Mouse (Mus musculus) intestine, embryonic 14.5 days (tissue): ENCODE data around the gene Lnx1. TPM values are rescaled to one million over a fixed set of nuclear protein-coding genes. Genes with fewer than 3 reads are reported as not detected.

Experiments used
- ATAC-seq: fragments of 200-750 bp; cut with Nextera tagmentation; replicated peaks from 2 replicates; pipeline ENCODE4 v1.8.0; 2017; ENCODE audit warnings: low read depth, moderate number of reproducible peaks, moderate TSS enrichment, moderate library complexity; ENCODE audit not compliant: low FRiP score, low TSS enrichment
- DNase-seq: peaks from one replicate; pipeline ENCODE4 v3.0.0-alpha.2; 2018; ENCODE audit warnings: low spot score
- H3K27ac ChIP-seq: fragments of 300-500 bp; sonication (generic); 2 replicates; pipeline ENCODE4 v1.5.1; 2014; ENCODE audit warnings: low read depth, mild to moderate bottlenecking, control low read depth
- H3K27me3 ChIP-seq: fragments of 300-500 bp; sonication (generic); replicated peaks from 2 replicates; pipeline ENCODE4 v1.6.1; 2014; ENCODE audit warnings: low read length, control low read depth; ENCODE audit not compliant: control insufficient read depth, insufficient read depth
- H3K36me3 ChIP-seq: fragments of 300-500 bp; sonication (generic); 2 replicates; pipeline ENCODE4 v1.6.1; 2014; ENCODE audit warnings: low read length, control low read depth; ENCODE audit not compliant: control insufficient read depth, insufficient read depth
- H3K4me1 ChIP-seq: fragments of 300-500 bp; sonication (generic); replicated peaks from 2 replicates; pipeline ENCODE4 v1.6.1; 2014; ENCODE audit warnings: low read length, control low read depth, mixed read lengths; ENCODE audit not compliant: control insufficient read depth, insufficient read depth
- H3K4me2 ChIP-seq: fragments of 300-500 bp; sonication (generic); 2 replicates; pipeline ENCODE4 v1.6.1; 2014; ENCODE audit warnings: low read length
- H3K4me3 ChIP-seq: fragments of 300-500 bp; sonication (generic); 2 replicates; pipeline ENCODE4 v1.5.1; 2014; ENCODE audit warnings: low read depth, low read length, control low read depth, mixed read lengths
- H3K9ac ChIP-seq: fragments of 300-500 bp; sonication (generic); 2 replicates; pipeline ENCODE4 v1.6.1; 2014; ENCODE audit warnings: mild to moderate bottlenecking, low read length
- H3K9me3 ChIP-seq: fragments of 300-500 bp; sonication (generic); 2 replicates; pipeline ENCODE4 v1.6.1; 2016; ENCODE audit warnings: low read length, control low read depth; ENCODE audit not compliant: control insufficient read depth
- WGBS: fragments of 180-500 bp; shearing (Covaris S2); extraction: QIAGEN DNeasy Blood & Tissue Kit; methylation state at CpG from one replicate; pipeline ENCODE4 v1.1.7; 2014; 5-methylcytosine and 5-hydroxymethylcytosine counted together
- polyA plus RNA-seq: library from polyadenylated mRNA; unstranded; fragments of >200 nt; fragmentation: Nextera tagmentation; extraction: Ambion mirVana; gene quantifications from 2 replicates; pipeline ENCODE4 v1.2.1, GENCODE M21; 2014

Gene Lnx1
- polyA plus RNA-seq, 1 experiment from 2014 or later = 5.2 TPM

DNA sequence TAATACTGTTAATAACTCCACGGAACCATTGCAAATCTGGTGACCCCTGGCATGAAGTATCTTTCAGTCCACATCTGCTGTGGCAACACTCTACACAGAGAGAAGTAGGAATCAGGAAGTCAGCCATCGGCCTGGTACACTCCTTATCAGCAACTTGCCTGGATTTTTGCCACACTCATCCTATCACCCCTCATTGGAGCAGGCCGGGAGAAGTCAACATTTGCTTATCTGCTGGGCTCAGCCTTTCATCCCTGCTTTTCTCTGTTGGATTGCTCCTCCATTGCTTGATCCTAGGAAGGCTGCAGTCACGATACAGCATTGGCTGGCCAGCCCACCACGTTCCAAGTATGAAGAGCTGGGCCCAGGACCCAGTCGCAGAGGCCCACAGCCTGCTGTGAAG, 26.9 kb upstream of the Lnx1 start:
- WGBS = 66% methylated on average over 6 of the region's 6 CpGs
- Histone ChIP-seq H3K27me3 (no peaks in the 10 kb centered on the region), H3K27ac (no peak overlapping the region), H3K9ac (no peak overlapping the region), H3K4me3 (no peak overlapping the region), H3K9me3 (0 out of 2 replicates have a peak, but pooled peaks cover 3% of the 10 kb centered on the region), H3K36me3 (no peaks in the 10 kb centered on the region), H3K4me2 (no peak overlapping the region), H3K4me1 (peaks cover 8% of the 10 kb centered on the region; the same call in 1 of the 2 replicates)
- DNase-seq = no peak
- ATAC-seq = no peak

DNA sequence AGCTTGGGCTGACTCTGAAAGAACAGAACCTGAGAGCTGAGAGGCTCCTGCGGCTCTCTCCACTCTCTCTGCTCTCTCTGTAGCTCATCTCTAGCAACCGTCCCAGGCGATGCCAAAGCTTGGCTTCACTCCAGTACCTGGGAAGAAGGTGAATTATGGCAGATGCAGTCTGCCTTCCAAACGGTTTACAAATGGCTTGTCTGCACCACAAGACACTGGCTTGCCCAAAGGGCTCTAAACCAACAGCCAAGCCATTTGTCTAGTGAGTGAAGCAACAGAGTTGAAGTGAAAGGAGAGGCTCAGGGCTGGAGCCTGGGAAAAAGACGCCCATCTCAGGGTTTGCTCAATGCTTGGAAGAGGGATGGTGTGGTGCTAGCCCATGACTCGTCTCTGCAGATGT, 25.5 kb upstream of the Lnx1 start:
- DNase-seq (no peak), ATAC-seq (no peak)
- Histone ChIP-seq H3K4me1 (peaks cover 8% of the 10 kb centered on the region; the same call in 1 of the 2 replicates), H3K27me3 (no peaks in the 10 kb centered on the region), H3K4me2 (no peak overlapping the region), H3K36me3 (no peaks in the 10 kb centered on the region), H3K27ac (no peak overlapping the region), H3K9ac (no peak overlapping the region), H3K4me3 (no peak overlapping the region), H3K9me3 (0 out of 2 replicates have a peak, but pooled peaks cover 6% of the 10 kb centered on the region)
- WGBS = 47% methylated on average over 6 of the region's 6 CpGs

- Histone ChIP-seq H3K9me3 (0 out of 2 replicates have a peak, but pooled peaks cover 6% of the 10 kb centered on the region), H3K9ac (no peak overlapping the region), H3K4me1 (peaks cover 8% of the 10 kb centered on the region; the same call in 1 of the 2 replicates), H3K4me2 (no peak overlapping the region), H3K27me3 (no peaks in the 10 kb centered on the region), H3K36me3 (no peaks in the 10 kb centered on the region), H3K27ac (no peak overlapping the region), H3K4me3 (no peak overlapping the region)
- DNase-seq (no peak), ATAC-seq (no peak)
- 85% methylated on average over 8 of the region's 8 CpGs for WGBS
Measured at GRCm38 (mm10) chr5:74727319-74727718, 24.6 kb upstream of the Lnx1 start.

GRCm38 (mm10) chr5:74725541-74725940, 22.8 kb upstream of the Lnx1 start:
- ATAC-seq = no peak
- H3K27ac ChIP-seq = no peak overlapping the region

GRCm38 (mm10) chr5:74721816-74722215, 19.1 kb upstream of the Lnx1 start:
- Histone ChIP-seq H3K9me3 (0 out of 2 replicates have a peak, but pooled peaks cover 6% of the 10 kb centered on the region), H3K27me3 (no peaks in the 10 kb centered on the region), H3K27ac (no peak overlapping the region), H3K4me2 (no peak overlapping the region), H3K4me1 (peaks cover under 1% of the 10 kb centered on the region; the same call in 1 of the 2 replicates), H3K36me3 (no peaks in the 10 kb centered on the region), H3K4me3 (no peak overlapping the region), H3K9ac (no peak overlapping the region)
- DNase-seq (no peak), ATAC-seq (no peak)
- WGBS = 68% methylated on average over 3 of the region's 3 CpGs

More at GRCm38 (mm10) chr5:74725541-74725940, 22.8 kb upstream of the Lnx1 start:
- H3K36me3 ChIP-seq = no peaks in the 10 kb centered on the region
- H3K4me2 ChIP-seq = no peak overlapping the region
- H3K27me3 ChIP-seq = no peaks in the 10 kb centered on the region
- peaks cover 8% of the 10 kb centered on the region; the same call in 1 of the 2 replicates for H3K4me1 ChIP-seq
- no peak overlapping the region for H3K9ac ChIP-seq
- 0 out of 2 replicates have a peak, but pooled peaks cover 6% of the 10 kb centered on the region for H3K9me3 ChIP-seq
- 75% methylated on average over 4 of the region's 4 CpGs for WGBS
- no peak overlapping the region for H3K4me3 ChIP-seq
- DNase-seq = no peak

- Histone ChIP-seq H3K4me2 (no peak overlapping the region), H3K27me3 (no peaks in the 10 kb centered on the region), H3K4me1 (peaks cover 9% of the 10 kb centered on the region), H3K9ac (no peak overlapping the region), H3K27ac (no peak overlapping the region), H3K9me3 (0 out of 2 replicates have a peak, but pooled peaks cover 6% of the 10 kb centered on the region), H3K36me3 (no peaks in the 10 kb centered on the region), H3K4me3 (no peak overlapping the region)
- no peak for ATAC-seq
- no peak for DNase-seq
- WGBS = 72% methylated on average over 9 of the region's 9 CpGs
Measured at GRCm38 (mm10) chr5:74720661-74721060, 17.9 kb upstream of the Lnx1 start.

DNA sequence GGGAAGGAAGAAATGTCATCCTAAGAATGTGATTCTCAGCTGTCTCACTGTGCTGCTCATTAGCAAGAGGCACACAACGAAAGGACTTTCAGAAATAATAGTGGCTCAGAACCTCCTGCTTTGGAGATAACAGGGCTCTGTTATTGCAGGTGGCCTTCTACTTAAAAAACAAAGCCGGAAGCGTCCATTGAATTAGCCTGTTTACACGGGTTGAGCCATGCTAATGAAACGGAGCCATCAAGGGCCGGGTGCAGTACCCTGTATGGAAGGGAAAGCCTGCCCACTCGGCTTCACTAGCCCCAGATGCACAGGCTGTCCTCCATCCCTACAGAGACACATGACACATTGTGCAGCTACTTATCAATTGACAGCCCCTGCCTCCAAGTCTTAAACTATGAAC, 13.5 kb upstream of the Lnx1 start:
- WGBS = 20% methylated on average over 7 of the region's 7 CpGs
- Histone ChIP-seq H3K27me3 (no peaks in the 10 kb centered on the region), H3K4me2 (no peak overlapping the region), H3K4me3 (no peak overlapping the region), H3K9me3 (no peaks in the 10 kb centered on the region), H3K9ac (no peak overlapping the region), H3K27ac (peak overlapping the region; percentile 38; the same call in 1 of the 2 replicates), H3K36me3 (no peaks in the 10 kb centered on the region), H3K4me1 (peaks cover 9% of the 10 kb centered on the region)
- ATAC-seq = no peak
- DNase-seq = no peak

DNA sequence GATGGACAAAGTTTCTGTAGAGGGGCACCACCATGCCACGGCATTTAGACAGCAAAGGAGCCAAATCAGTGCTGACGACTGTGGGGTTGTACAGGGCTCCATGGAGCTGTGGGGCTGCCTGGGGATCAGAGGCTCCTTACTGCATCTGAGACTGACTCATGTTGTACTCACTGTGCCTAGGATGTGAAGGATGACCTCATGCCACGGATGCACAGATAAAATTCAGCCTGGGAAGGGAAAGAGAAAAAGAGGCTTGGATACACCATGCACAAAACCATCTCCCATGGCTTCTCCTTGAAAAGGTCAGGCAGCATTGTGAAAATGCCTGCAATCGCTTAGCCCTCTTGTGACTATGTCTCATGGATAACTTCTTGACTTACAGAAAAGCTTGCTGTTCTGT, 10.1 kb upstream of the Lnx1 start:
- no peaks in the 10 kb centered on the region for H3K36me3 ChIP-seq
- no peak overlapping the region for H3K4me3 ChIP-seq
- no peaks in the 10 kb centered on the region for H3K9me3 ChIP-seq
- no peak overlapping the region for H3K27ac ChIP-seq
- DNase-seq (no peak), ATAC-seq (no peak)
- H3K4me2 ChIP-seq = no peak overlapping the region
- H3K9ac ChIP-seq = no peak overlapping the region
- peaks cover 9% of the 10 kb centered on the region for H3K4me1 ChIP-seq
- H3K27me3 ChIP-seq = no peaks in the 10 kb centered on the region
- 84% methylated on average over 4 of the region's 4 CpGs for WGBS

- ATAC-seq (no peak), DNase-seq (no peak)
- Histone ChIP-seq H3K4me3 (no peak overlapping the region), H3K4me2 (no peak overlapping the region), H3K27ac (no peak overlapping the region), H3K9me3 (no peaks in the 10 kb centered on the region), H3K9ac (no peak overlapping the region), H3K36me3 (no peaks in the 10 kb centered on the region), H3K27me3 (no peaks in the 10 kb centered on the region), H3K4me1 (peaks cover 9% of the 10 kb centered on the region)
- WGBS = 90% methylated on average over 2 of the region's 2 CpGs
Measured at GRCm38 (mm10) chr5:74711988-74712387, 9.3 kb upstream of the Lnx1 start.
